Mouse (Mus musculus) embryo, embryonic 11.5 days (tissue): ENCODE results near the gene Ntrk2.

Experiments used
- DNase-seq: peaks from one replicate; pipeline ENCODE4 v3.0.0-alpha.2; 2012; ENCODE audit warnings: low read depth, low spot score

Ntrk2 gene

GRCm38 (mm10) chr13:58965826-58966225, 159.5 kb downstream of the Ntrk2 start:
- no peak for DNase-seq

GRCm38 (mm10) chr13:58966466-58966865, 160.1 kb downstream of the Ntrk2 start:
- no peak for DNase-seq

GRCm38 (mm10) chr13:58968168-58968567, 161.8 kb downstream of the Ntrk2 start:
- no peak for DNase-seq

GRCm38 (mm10) chr13:58971449-58971903, 165.1 kb downstream of the Ntrk2 start:
- peak; percentile 42 for DNase-seq

- no peak for DNase-seq
Observed at GRCm38 (mm10) chr13:58972511-58972910, 166.1 kb downstream of the Ntrk2 start.

GRCm38 (mm10) chr13:58996447-58996846, 190.1 kb downstream of the Ntrk2 start:
- DNase-seq: no peak

- DNase-seq: no peak
Observed at GRCm38 (mm10) chr13:58997763-58998162, 191.4 kb downstream of the Ntrk2 start.

GRCm38 (mm10) chr13:58999373-59000053, 193.1 kb downstream of the Ntrk2 start:
- no peak for DNase-seq

- DNase-seq: no peak
Observed at GRCm38 (mm10) chr13:59002943-59003806, 196.8 kb downstream of the Ntrk2 start.

GRCm38 (mm10) chr13:59003807-59004173, 197.4 kb downstream of the Ntrk2 start:
- no peak for DNase-seq

GRCm38 (mm10) chr13:59004579-59004978, 198.2 kb downstream of the Ntrk2 start:
- no peak for DNase-seq

GRCm38 (mm10) chr13:59009855-59010254, 203.5 kb downstream of the Ntrk2 start:
- no peak for DNase-seq

GRCm38 (mm10) chr13:59010893-59011529, 204.6 kb downstream of the Ntrk2 start:
- DNase-seq: no peak

- peak; percentile 58 for DNase-seq
Observed at GRCm38 (mm10) chr13:59011530-59011903, 205.1 kb downstream of the Ntrk2 start.

GRCm38 (mm10) chr13:59015360-59015759, 209.0 kb downstream of the Ntrk2 start:
- DNase-seq: no peak

GRCm38 (mm10) chr13:59017121-59017520, 210.8 kb downstream of the Ntrk2 start:
- DNase-seq: no peak

- no peak for DNase-seq
Observed at GRCm38 (mm10) chr13:59022251-59023042, 216.1 kb downstream of the Ntrk2 start.

- no peak for DNase-seq
Observed at GRCm38 (mm10) chr13:59025653-59026052, 219.3 kb downstream of the Ntrk2 start.

GRCm38 (mm10) chr13:59027436-59027835, 221.1 kb downstream of the Ntrk2 start:
- DNase-seq: no peak

- no peak for DNase-seq
Observed at GRCm38 (mm10) chr13:59028546-59028945, 222.2 kb downstream of the Ntrk2 start.

- no peak for DNase-seq
Observed at GRCm38 (mm10) chr13:59030574-59030973, 224.2 kb downstream of the Ntrk2 start.
